Mouse (Mus musculus) spleen, adult 2 months (tissue): ENCODE data around the gene Pxk.

ENCODE experiments used
- CTCF ChIP-seq: fragments of 200-500 bp; IDR thresholded peaks from 2 replicates; pipeline ENCODE4 v1.5.1; 2011; ENCODE audit warnings: mild to moderate bottlenecking, inconsistent platforms; ENCODE audit not compliant: insufficient read depth, insufficient read length, insufficient replicate concordance; ENCODE audit errors: extremely low read depth
- POLR2A ChIP-seq: fragments of 200-500 bp; IDR thresholded peaks from 2 replicates; pipeline ENCODE4 v1.6.1; 2011; ENCODE audit warnings: low read depth, low read length, inconsistent platforms

DNA sequence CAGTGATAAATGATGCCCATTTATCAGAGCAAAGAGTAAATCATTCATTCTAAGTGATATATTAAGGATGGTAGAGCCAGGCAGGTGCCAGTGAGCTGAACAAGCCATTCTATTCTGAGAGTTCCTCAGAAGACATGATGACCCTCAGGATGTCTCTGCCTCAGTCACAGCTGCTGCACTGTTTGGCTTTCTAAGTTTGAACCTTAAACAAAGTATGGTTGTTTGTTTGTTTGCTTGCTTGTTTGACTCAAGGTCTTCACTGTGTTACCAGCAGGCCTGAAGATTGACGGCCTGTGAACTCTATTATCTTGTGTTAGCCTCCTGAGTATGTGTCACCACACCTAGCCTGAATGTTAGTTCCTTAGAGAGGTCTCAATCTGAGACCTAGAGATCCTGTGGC lies 16.7 kb downstream of the Pxk start:
- no peak for TF ChIP-seq CTCF
- no peak for TF ChIP-seq POLR2A
